Mouse (Mus musculus) urinary bladder, postnatal 36 days (tissue): Measurements from ENCODE around the gene Gm281.

Experiments used
- DNase-seq, 2 experiments: peaks; one replicate each; pipeline ENCODE4 v3.0.0; 2022; ENCODE audit warnings: low spot score in 2 of 2, mixed read lengths in 1 of 2

The Gm281 gene

GRCm38 (mm10) chr14:13812801-13813479 lies 101.3 kb downstream of the Gm281 start:
- DNase-seq = no peak

- no peak for DNase-seq
Observed at GRCm38 (mm10) chr14:13790446-13790845, 123.8 kb downstream of the Gm281 start.

- no peak for DNase-seq
Observed at GRCm38 (mm10) chr14:13790001-13790400, 124.3 kb downstream of the Gm281 start.

- no peak for DNase-seq
Observed at GRCm38 (mm10) chr14:13782970-13783369, 131.3 kb downstream of the Gm281 start.

GRCm38 (mm10) chr14:13778383-13778782 lies 135.9 kb downstream of the Gm281 start:
- no peak for DNase-seq

- no peak for DNase-seq
Observed at GRCm38 (mm10) chr14:13771163-13771562, 143.1 kb downstream of the Gm281 start.

GRCm38 (mm10) chr14:13770686-13771085 lies 143.6 kb downstream of the Gm281 start:
- no peak for DNase-seq
